Mouse (Mus musculus): ENCODE data around the gene Cep57l1. TPM values are rescaled to one million over a fixed set of nuclear protein-coding genes. Genes with fewer than 3 reads are reported as not detected.

Gene Cep57l1
- 5.8 and 6.9 TPM in 2 replicates for polyA plus RNA-seq (2015; fragmentation: Nextera tagmentation; extraction: Ambion mirVana)

DNA sequence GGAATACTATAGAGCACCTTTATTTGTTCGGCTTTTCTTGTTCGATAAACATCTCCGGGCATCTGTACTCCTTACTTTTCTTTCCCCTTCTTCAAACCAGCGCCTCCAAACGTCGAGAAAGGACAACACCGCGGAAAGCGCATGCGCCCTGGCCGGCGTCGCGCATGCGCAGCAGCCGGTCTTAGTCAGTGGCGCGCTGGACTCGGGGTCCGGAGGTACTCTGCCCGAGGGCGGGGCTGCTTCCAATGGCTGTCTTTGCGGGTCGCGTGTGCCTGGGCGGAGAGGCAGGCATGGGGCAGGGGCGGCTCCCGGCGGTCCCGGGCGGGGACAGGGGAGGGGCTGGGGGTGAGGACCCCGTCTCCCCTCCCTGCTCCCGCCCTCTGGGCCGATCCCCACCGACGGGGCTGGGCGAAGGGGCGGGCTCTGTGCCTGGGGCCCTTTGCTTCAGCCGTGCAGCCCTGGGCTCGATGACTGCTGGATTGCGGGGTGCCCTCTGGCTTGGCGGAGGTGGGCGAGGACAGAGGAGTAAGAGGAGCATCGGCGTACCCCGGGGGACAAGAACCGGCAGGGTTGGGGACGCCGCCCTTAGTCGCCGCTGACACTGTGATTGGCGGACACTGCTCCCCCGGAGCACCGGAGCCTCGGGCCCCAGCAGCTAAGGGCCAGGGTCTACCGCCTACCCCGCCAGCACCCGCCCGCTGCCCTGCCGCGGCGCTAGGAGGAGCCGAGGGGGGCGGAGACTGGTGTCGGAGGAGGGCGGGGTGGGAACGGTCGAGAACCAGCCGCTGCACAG lies at the start of gene Cep57l1, which contains the start of gene Sesn1:
Gene Cep57l1, minus strand, starts transcription at position 101 of the 793 bp plus-strand sequence.
Gene Sesn1, plus strand, starts transcription at position 165 of the 793 bp plus-strand sequence.

DNA sequence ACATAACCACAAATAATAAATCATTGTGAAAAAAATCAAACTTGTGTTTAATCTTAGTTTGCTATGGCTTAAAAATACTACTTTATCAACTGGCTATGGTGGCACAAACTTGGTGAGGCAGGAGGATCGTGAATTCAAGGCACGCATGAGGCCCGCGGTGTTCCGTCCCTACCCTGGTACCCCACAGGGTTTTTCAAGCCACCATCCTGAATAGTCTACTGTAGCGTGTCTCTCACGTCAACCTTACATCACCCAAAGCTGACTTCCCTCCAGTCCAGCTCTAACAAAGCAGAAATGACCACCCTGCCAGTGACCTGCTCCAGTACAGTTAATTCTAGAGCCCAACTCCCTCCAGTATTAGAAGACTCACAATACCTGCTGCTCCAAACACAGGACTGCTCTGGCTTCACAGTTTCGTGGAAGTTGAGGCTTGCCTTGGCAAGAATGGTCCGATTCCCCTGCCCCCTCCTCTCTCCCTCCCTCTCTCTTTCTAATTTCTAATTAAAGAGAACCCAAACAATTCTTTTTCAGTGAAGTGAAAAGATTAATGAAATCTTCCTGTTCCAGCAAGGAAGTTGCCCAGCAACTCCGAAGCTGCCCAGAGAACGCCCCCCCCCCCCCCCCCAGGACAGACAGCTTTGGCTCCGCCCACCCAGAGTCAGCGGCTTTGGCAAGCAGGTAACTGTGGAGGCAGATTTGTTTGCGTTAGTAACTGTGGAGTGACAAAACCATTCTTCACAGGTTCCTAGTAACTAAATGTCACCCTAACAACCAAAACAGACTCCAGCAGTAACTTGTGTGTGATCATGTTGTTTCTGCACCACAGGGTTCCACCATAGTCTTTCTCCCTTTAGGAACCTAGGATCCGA lies 93.4 kb downstream of the Cep57l1 start, which contains the start of gene Ccdc162:
Gene Ccdc162, minus strand, starts transcription at position 606 of the 869 bp plus-strand sequence.

Small RNA genes within 50 kb of the gene (microRNA-seq; reads per million reads assigned to microRNA genes)
- gene Mir3473b = 0 reads per million in 2 experiments

Other genes starting within 250 kb of the Cep57l1 start
- 3.4 and 4.9 TPM in 2 replicates for gene Ccdc162, start 93.2 kb downstream of the Cep57l1 start, polyA plus RNA-seq (2015; fragmentation: Nextera tagmentation; extraction: Ambion mirVana)
- 58.2 and 69.8 TPM in 2 replicates for gene Sesn1, start 64 bp upstream of the Cep57l1 start, polyA plus RNA-seq (2015; fragmentation: Nextera tagmentation; extraction: Ambion mirVana)
- gene Armc2, start 208.6 kb upstream of the Cep57l1 start, polyA plus RNA-seq (2015; fragmentation: Nextera tagmentation; extraction: Ambion mirVana) = 1.5 and 1.6 TPM in 2 replicates

Data from skeletal muscle tissue, postnatal 0 days (tissue).